Mouse (Mus musculus): ENCODE data around the gene Chtf18.
"Not testable (repeated sequence)": the region's sequence is repeated elsewhere in the genome, so short reads cannot be mapped to it uniquely, and the experiment has no call there.

The Chtf18 gene

GRCm38 (mm10) chr17:25727265-25728008 is at the start of gene Chtf18, which contains the start of gene Rpusd1:
Gene Chtf18 (minus strand): TSS chr17:25727419.
Gene Rpusd1 (plus strand): TSS chr17:25727670.
- peak; percentile 98 for DNase-seq (ENCODE audit: low read depth, low spot score)

DNA sequence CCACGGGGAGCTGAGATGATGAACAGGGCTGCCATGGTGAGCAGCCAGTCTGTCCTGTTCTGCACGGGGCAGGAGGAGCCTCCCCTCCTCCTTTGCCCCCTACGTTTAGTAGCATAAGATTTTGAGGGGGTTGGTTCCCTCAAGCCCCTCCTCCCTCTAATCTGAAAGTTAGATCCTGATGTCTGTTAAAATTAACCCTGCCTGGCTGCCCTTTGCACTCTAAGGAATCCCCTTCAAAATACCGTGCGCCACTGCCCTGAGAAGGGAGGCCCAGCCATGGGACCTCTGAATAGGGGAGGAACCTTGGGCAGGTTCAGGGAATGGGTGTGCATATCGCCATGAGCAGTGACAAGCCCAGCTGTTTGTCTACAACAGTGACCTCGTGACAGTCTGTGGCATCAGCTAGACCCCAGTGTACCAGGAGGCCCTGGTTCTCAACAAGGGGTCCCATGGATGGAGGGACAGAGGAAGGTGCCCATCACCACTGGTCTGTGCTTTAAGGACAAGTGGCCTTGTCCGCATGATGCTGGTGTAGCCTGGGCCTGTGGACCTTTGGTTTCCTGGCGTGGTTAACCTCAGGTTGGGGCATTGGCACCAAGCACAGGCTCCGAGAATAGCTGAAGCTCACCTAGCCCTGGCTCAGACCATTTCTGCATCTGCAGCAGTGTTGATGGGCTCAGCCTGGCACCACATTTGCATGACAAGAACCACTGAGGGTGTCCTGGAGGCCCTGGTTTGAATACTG is 48.3 kb upstream of the Chtf18 start:
- no peak for DNase-seq (ENCODE audit: low read depth, low spot score)

DNA sequence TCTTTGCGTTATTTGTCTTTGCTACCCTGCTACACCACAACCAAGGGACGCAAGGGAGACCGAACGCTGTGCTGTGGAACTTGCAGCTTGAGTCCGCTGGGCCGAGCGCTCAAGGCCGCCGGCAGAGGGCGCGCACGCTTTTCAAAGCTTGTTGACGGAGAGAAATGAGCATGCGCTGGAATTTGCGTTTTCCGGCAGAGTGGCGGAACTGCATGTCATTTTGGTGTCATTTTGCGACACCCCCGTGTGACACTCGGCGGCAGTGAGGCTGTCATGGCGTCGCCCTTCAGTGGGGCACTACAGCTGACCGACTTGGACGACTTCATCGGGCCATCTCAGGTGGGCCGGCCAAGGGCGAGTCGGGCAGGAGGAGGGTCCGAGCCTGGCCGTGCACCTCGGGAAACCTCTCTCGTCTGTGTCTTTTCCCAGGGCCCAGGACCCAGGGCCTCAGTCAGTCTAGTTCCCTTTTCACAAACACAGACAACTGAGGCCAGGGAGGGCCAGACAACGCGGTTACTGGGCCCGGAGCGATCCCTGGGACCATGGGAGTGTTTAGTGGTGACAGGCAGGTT is 46.4 kb upstream of the Chtf18 start, which contains the start of gene Narfl:
TSS of gene Narfl (plus strand) at position 228 of the 572 bp plus-strand sequence.
- DNase-seq (ENCODE audit: low read depth, low spot score) = peak; percentile 99

DNA sequence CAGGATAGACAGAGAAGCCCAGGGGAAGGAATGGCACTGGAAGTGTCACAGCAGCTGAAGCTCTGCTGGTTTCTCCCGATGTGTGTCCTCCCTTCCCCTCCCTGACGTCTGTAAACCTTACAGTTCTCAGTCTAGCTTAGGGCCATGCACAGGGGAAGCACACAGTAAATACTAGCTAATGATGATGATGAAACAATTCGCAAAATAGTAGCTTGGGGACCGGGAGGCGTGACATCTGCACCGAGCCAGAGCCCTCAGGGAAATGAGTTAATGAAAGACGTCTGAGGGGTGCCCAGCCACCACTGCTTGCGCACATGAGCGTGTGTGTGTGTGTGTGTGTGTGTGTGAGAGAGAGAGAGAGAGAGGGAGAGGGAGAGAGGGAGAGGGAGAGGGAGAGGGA is 42.1 kb upstream of the Chtf18 start:
- no peak for DNase-seq (ENCODE audit: low read depth, low spot score)

DNA sequence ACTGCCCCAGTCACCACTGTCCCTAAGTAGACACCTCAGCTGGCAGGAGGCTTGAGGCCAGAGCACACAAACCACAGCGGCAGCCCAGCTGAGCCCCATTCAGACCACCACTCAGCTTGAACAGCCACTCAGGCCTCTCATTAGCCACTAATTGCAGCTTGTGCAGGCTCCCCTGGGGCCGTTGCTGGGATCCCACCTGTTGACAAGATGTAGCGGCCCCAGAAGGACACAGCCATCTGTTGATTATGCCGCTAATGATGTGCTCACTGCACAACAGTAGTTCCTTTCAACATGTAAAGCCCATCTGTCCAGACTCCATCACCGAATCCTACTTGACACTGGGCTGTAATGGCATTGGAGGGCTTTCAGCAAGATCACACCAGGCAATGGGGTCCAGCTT is 38.7 kb upstream of the Chtf18 start:
- DNase-seq (ENCODE audit: low read depth, low spot score) = no peak

GRCm38 (mm10) chr17:25762591-25762990 is 35.4 kb upstream of the Chtf18 start:
- DNase-seq (ENCODE audit: low read depth, low spot score) = no peak

GRCm38 (mm10) chr17:25761561-25761970 is 34.3 kb upstream of the Chtf18 start:
- DNase-seq (ENCODE audit: low read depth, low spot score) = no peak

- DNase-seq (ENCODE audit: low read depth, low spot score) = no peak
Observed at GRCm38 (mm10) chr17:25760148-25760547, 32.9 kb upstream of the Chtf18 start.

- no peak for DNase-seq (ENCODE audit: low read depth, low spot score)
Observed at GRCm38 (mm10) chr17:25757691-25758090, 30.5 kb upstream of the Chtf18 start.

GRCm38 (mm10) chr17:25756378-25757242 is 29.4 kb upstream of the Chtf18 start:
- no peak for DNase-seq (ENCODE audit: low read depth, low spot score)

GRCm38 (mm10) chr17:25755627-25756377 is 28.6 kb upstream of the Chtf18 start:
- DNase-seq (ENCODE audit: low read depth, low spot score) = no peak

GRCm38 (mm10) chr17:25755086-25755485 is 27.9 kb upstream of the Chtf18 start:
- no peak for DNase-seq (ENCODE audit: low read depth, low spot score)

DNA sequence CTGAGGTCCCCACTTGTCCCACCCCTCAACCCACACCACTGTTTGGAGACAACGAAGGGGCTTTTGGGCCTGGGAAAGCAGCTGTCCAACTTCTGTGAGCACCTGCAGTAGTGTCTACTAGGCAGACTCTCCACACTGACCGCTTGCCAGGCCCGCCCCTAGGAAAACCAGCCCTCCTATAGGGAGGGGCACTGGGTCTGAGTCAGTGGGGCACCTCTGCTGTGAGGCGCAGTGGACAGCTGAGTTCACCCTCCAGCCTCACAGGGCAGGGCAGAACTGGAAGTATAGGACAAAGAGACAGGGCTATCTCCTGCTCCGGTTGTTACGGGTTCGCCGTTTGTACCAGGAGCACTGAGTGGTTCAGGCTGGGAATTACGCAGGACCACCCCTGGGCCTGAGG is 27.0 kb upstream of the Chtf18 start, which contains the start of gene Msln:
TSS of gene Msln (minus strand) at position 138 of the 400 bp plus-strand sequence.
- no peak for DNase-seq (ENCODE audit: low read depth, low spot score)

DNA sequence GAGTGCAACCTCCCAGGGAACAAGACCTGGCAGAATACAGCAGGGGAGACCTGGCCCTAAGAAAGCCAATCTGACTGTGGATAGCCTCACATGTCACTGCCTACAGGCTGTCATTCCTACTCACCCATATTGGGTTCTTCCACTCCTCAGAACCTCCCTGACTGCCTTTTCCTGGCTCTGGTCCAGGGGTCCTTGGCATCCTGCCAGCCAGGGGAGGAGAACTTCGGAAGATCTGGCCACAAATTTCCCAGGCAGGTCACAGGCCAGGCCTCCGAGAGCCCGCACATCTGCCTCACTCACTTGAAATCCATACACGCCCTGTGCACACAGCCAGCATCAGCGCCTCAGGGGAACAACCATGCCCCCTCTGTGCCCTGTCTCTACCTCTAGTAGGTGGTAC is 24.2 kb upstream of the Chtf18 start:
- DNase-seq (ENCODE audit: low read depth, low spot score) = no peak

DNA sequence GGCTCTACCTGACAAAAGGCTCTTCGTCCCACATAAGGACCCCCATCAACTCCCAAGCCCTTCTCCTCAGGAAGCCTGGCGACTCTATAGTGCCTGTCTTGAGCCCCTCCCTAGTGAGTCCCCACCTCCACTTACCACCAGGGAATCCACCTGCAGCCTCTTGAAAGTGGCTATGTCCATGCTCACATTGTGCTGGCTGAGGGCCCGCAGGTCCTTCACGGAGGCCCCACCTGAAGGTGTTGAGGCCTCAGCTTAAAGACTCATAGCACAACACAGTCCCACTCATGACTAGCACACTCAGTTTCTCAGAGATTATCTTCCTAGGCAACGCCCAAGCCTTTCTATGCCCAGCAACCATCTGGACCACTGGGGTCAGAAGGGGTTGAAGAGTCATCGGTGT is 22.1 kb upstream of the Chtf18 start:
- DNase-seq (ENCODE audit: low read depth, low spot score) = no peak

DNA sequence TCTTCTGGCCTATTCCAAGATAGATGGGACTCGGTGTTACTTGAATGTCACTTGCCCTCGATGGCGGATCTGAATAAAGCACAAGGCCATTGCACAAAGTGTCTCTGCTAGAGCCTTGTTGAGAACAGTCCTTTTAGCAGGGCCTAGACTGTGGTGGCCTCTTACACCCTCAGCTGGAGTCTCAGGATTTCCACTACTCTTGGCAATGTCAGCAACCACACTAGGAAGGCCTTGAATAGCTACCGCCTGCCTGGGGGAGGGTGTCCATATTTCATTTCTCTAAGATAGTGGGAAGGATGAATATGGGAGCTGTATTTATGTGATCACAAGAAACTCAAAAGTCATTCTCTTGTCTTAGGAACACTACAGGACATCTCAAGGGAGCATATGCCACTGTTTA is 21.0 kb upstream of the Chtf18 start:
- no peak for DNase-seq (ENCODE audit: low read depth, low spot score)

GRCm38 (mm10) chr17:25744311-25744710 is 17.1 kb upstream of the Chtf18 start:
- DNase-seq (ENCODE audit: low read depth, low spot score) = no peak

GRCm38 (mm10) chr17:25743831-25744230 is 16.6 kb upstream of the Chtf18 start:
- DNase-seq (ENCODE audit: low read depth, low spot score) = no peak

DNA sequence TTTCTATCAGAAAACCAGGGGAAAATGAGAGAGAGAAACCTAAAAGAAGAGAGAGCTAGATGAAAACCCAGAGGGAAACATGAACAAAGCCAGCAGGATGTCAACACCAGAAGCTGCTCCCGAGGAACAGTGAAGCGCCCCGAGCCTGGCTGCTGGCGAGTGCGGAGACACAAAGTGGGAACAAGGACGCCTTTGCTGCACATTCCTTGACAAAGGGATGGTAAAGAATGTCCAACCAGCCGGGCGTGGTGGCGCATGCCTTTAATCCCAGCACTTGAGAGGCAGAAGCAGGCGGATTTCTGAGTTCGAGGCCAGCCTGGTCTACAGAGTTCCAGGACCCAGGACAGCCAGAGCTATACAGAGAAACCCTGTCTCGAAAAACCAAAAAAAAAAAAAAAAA is 14.3 kb upstream of the Chtf18 start:
- DNase-seq (ENCODE audit: low read depth, low spot score) = not testable (repeated sequence)

DNA sequence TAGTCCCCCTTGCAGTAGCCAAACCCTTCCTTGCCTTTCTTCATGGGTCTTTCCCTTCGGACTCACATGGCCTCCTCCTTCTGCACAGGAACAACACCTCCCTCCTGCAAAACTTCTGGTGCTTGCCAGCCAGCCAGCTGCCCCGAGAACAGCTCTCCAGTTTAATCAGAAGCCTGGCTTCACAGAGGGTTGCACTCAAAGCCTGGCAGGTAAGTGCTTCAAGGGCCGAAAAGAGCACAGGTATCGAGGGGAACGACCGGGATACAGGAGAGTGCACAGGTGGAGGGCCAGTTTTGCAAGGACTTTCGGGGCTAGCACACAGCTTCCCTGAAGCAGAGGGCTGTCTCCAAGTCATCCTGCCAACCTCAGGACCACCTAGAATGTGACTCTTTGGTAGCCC is 11.6 kb upstream of the Chtf18 start:
- no peak for DNase-seq (ENCODE audit: low read depth, low spot score)

DNA sequence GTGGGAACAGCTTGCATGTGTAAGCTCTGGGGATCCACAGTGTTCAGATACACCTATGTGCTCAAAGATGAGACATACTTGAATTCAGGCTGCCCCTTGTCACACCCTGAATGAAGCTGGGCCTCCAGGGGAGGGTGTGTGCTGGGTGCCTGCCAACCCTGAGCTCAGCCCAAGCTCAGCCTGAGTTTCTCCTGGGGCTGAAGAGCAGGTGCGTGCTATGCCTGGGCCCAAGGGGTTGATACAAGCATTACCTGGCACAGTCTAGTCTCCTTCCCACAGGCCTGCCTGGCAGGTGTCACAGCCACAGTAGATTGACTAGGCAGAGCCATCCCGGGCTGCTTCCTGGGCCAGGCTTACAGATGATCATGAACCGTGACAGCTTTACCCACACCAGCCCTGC is 8.5 kb upstream of the Chtf18 start, which contains the start of gene Mslnl:
TSS of gene Mslnl (plus strand) at position 298 of the 400 bp plus-strand sequence.
- no peak for DNase-seq (ENCODE audit: low read depth, low spot score)

Measured in CD4-positive, CD25-positive, alpha-beta regulatory T cell, adult 2 months (primary cell).